Mouse (Mus musculus): Measurements from ENCODE around the gene Oip5. TPM values are rescaled to one million over a fixed set of nuclear protein-coding genes. Genes with fewer than 3 reads are reported as not detected.

The Oip5 gene
- polyA plus RNA-seq, 1 experiment from 2014 or later: 38.7 TPM

- no peak for DNase-seq (ENCODE audit: low spot score)
- Histone ChIP-seq H3K36me3 (peaks cover 11% of the 10 kb centered on the region), H3K27ac (no peak overlapping the region), H3K27me3 (ENCODE audit: low read depth, poor library complexity, severe bottlenecking) (no peaks in the 10 kb centered on the region), H3K9me3 (replicated peaks) (no peaks in the 10 kb centered on the region), H3K4me1 (no peaks in the 10 kb centered on the region), H3K4me3 (no peak overlapping the region)
- 93% methylated on average over 7 of the region's 7 CpGs for WGBS
These were observed 52.0 kb downstream of the Oip5 start for GRCm38 (mm10) chr2:119566182-119566855.

GRCm38 (mm10) chr2:119565284-119565683 lies 53.0 kb downstream of the Oip5 start:
- no peak for DNase-seq (ENCODE audit: low spot score)
- 94% methylated on average over 4 of the region's 4 CpGs for WGBS
- Histone ChIP-seq H3K4me3 (no peak overlapping the region), H3K36me3 (peaks cover 13% of the 10 kb centered on the region), H3K9me3 (replicated peaks) (no peaks in the 10 kb centered on the region), H3K27ac (no peak overlapping the region), H3K27me3 (ENCODE audit: low read depth, poor library complexity, severe bottlenecking) (no peaks in the 10 kb centered on the region), H3K4me1 (no peaks in the 10 kb centered on the region)

- H3K4me3 ChIP-seq: no peak overlapping the region
- H3K9me3 ChIP-seq (replicated peaks): no peaks in the 10 kb centered on the region
- 88% methylated on average over 3 of the region's 3 CpGs for WGBS
- DNase-seq (ENCODE audit: low spot score): no peak
- peaks cover 13% of the 10 kb centered on the region for H3K36me3 ChIP-seq
- H3K27me3 ChIP-seq (ENCODE audit: low read depth, poor library complexity, severe bottlenecking): no peaks in the 10 kb centered on the region
- H3K4me1 ChIP-seq: peaks cover 10% of the 10 kb centered on the region
- H3K27ac ChIP-seq: no peak overlapping the region
These were observed 56.5 kb downstream of the Oip5 start for GRCm38 (mm10) chr2:119561794-119562193.

Other genes starting within 250 kb of the Oip5 start
- 3.1 and 3.8 TPM in 2 replicates for gene Ino80, start 140.8 kb downstream of the Oip5 start, polyA plus RNA-seq (2016; fragmentation: Nextera tagmentation; extraction: Ambion mirVana)
- 0.44 and 0.67 TPM in 2 replicates for gene Exd1, start 70.8 kb downstream of the Oip5 start, polyA plus RNA-seq (2016; fragmentation: Nextera tagmentation; extraction: Ambion mirVana)
- gene Chp1, start 70.8 kb downstream of the Oip5 start, polyA plus RNA-seq (2016; fragmentation: Nextera tagmentation; extraction: Ambion mirVana): 46.9 and 57.3 TPM in 2 replicates
- gene Nusap1, start 171 bp downstream of the Oip5 start, polyA plus RNA-seq (2016; fragmentation: Nextera tagmentation; extraction: Ambion mirVana): 57.9 and 67.9 TPM in 2 replicates
- 53.1 and 56.5 TPM in 2 replicates for gene Ndufaf1, start 44.4 kb upstream of the Oip5 start, polyA plus RNA-seq (2016; fragmentation: Nextera tagmentation; extraction: Ambion mirVana)
- gene Rtf1, start 56.6 kb upstream of the Oip5 start, polyA plus RNA-seq (2016; fragmentation: Nextera tagmentation; extraction: Ambion mirVana): 55.9 and 65.4 TPM in 2 replicates
- 0.55 and 0.65 TPM in 2 replicates for gene Itpka, start 123.9 kb upstream of the Oip5 start, polyA plus RNA-seq (2016; fragmentation: Nextera tagmentation; extraction: Ambion mirVana)
- not detected in 2 replicates for gene Ltk, start 142.0 kb upstream of the Oip5 start, polyA plus RNA-seq (2016; fragmentation: Nextera tagmentation; extraction: Ambion mirVana)
- 42.0 and 46.3 TPM in 2 replicates for gene Rpap1, start 169.1 kb upstream of the Oip5 start, polyA plus RNA-seq (2016; fragmentation: Nextera tagmentation; extraction: Ambion mirVana)
- 22.7 and 30.0 TPM in 2 replicates for gene Tyro3, start 179.3 kb upstream of the Oip5 start, polyA plus RNA-seq (2016; fragmentation: Nextera tagmentation; extraction: Ambion mirVana)

Measured in limb, embryonic 10.5 days (tissue).